Mouse (Mus musculus) embryonic facial prominence, embryonic 14.5 days (tissue): ENCODE data around the gene Anxa2. TPM values are rescaled to one million over a fixed set of nuclear protein-coding genes. Genes with fewer than 3 reads are reported as not detected.

ENCODE experiments used
- ATAC-seq: fragments of 200-750 bp; cut with Nextera tagmentation; 2 replicates; pipeline ENCODE4 v1.8.0; 2017; ENCODE audit warnings: low read depth, moderate number of reproducible peaks, moderate TSS enrichment
- DNase-seq: peaks from one replicate; pipeline ENCODE4 v3.0.0-alpha.2; 2015; ENCODE audit warnings: low spot score
- H3K27ac ChIP-seq: fragments of 300-500 bp; sonication (generic); replicated peaks from 2 replicates; pipeline ENCODE4 v1.5.1; 2014; ENCODE audit warnings: low read depth, mild to moderate bottlenecking, low read length, moderate library complexity
- H3K27me3 ChIP-seq: fragments of 300-500 bp; sonication (generic); replicated peaks from 2 replicates; pipeline ENCODE4 v1.6.1; 2014; ENCODE audit warnings: low read length; ENCODE audit not compliant: control insufficient read depth, insufficient read depth
- H3K36me3 ChIP-seq: fragments of 300-500 bp; sonication (generic); 2 replicates; pipeline ENCODE4 v1.6.1; 2014; ENCODE audit warnings: low read length, mixed read lengths; ENCODE audit not compliant: control insufficient read depth, insufficient read depth
- H3K4me1 ChIP-seq: fragments of 300-500 bp; sonication (generic); 2 replicates; pipeline ENCODE4 v1.6.1; 2014; ENCODE audit warnings: antibody characterized with exemption, low read length; ENCODE audit not compliant: control insufficient read depth, insufficient read depth
- H3K4me2 ChIP-seq: fragments of 300-500 bp; sonication (generic); 2 replicates; pipeline ENCODE4 v1.6.1; 2014; ENCODE audit warnings: low read depth, mild to moderate bottlenecking, low read length, moderate library complexity, mixed read lengths
- H3K4me3 ChIP-seq: fragments of 300-500 bp; sonication (generic); 2 replicates; pipeline ENCODE4 v1.5.1; 2014; ENCODE audit warnings: low read depth, mild to moderate bottlenecking, low read length
- H3K9ac ChIP-seq: fragments of 300-500 bp; sonication (generic); 2 replicates; pipeline ENCODE4 v1.6.1; 2014; ENCODE audit warnings: low read depth, mild to moderate bottlenecking, low read length, moderate library complexity, mixed read lengths
- H3K9me3 ChIP-seq: fragments of 300-500 bp; sonication (generic); 2 replicates; pipeline ENCODE4 v1.6.1; 2016; ENCODE audit warnings: low read length; ENCODE audit not compliant: control insufficient read depth
- WGBS: fragments of 180-500 bp; shearing (Covaris S2); extraction: QIAGEN DNeasy Blood & Tissue Kit; methylation state at CpG from one replicate; pipeline ENCODE4 v1.1.7; 2014; 5-methylcytosine and 5-hydroxymethylcytosine counted together
- polyA plus RNA-seq: library from polyadenylated mRNA; unstranded; fragments of >200 nt; fragmentation: Nextera tagmentation; extraction: Ambion mirVana; gene quantifications from 2 replicates; pipeline ENCODE4 v1.2.1, GENCODE M21; 2014

The Anxa2 gene
- polyA plus RNA-seq, 1 experiment from 2014 or later = 1,330 TPM

DNA sequence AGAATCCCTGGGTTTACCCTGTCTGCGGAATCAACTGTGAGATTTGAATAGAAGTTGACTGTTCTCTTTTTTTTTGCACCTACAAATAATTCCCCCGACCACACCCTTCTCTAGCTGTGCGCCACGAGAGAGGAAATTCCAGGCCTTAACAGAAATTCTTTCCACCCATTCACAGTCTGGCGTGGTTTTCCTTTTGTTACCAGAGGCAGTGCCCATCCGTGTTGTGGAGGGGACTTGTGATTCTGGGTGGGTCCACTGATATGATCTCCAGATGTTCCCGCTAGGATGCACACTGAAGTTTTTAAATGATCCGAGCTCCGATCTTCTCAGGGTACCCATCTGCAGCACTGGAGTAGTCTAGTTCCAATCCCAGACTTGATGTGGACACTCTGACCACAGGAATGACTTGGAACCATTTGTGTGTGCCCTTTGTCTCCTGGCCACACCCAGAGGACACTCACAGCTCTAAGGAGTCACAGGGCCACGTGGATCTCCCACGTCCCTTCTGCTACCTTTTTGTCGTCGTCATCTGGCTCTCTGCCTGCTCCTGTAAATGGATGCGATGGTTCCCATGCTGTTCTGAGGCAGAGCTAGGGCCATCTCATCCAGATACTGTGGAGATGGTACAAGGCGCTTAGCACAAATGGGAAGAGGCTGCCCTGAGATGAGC is 3.1 kb downstream of the Anxa2 start:
- peak; percentile 62 for DNase-seq
- no peaks in the 10 kb centered on the region for H3K27me3 ChIP-seq
- H3K27ac ChIP-seq = peak overlapping the region; percentile 98
- H3K9ac ChIP-seq = no peak overlapping the region
- no peak for ATAC-seq
- peak overlapping the region; percentile 58 for H3K4me2 ChIP-seq
- H3K36me3 ChIP-seq = peaks cover 17% of the 10 kb centered on the region
- 50% methylated on average over 15 of the region's 15 CpGs for WGBS
- peaks cover 78% of the 10 kb centered on the region for H3K4me1 ChIP-seq
- H3K9me3 ChIP-seq = no peaks in the 10 kb centered on the region
- H3K4me3 ChIP-seq = peak overlapping the region; percentile 83; the same call in 1 of the 2 replicates

DNA sequence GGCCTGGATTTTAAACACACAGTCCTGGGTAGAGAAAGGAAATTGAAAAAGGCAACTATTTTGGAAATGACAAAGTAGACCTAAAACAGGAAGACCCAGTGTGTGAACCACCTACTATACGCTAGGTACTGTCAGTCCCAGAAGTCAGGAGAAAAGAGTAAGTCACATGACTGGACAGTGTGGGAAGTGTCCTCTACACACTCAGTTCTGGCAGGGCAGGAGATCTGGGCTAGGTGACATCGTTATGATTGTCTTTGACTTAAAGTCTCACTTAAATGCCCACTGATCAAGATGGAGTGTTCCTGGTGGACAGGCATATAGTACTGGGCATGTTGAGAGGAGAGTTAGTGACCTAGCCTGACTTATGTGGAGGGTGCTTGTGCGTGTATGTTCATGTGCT is 3.7 kb downstream of the Anxa2 start:
- H3K4me1 ChIP-seq = peaks cover 72% of the 10 kb centered on the region
- WGBS = 90% methylated on average over 3 of the region's 3 CpGs

DNA sequence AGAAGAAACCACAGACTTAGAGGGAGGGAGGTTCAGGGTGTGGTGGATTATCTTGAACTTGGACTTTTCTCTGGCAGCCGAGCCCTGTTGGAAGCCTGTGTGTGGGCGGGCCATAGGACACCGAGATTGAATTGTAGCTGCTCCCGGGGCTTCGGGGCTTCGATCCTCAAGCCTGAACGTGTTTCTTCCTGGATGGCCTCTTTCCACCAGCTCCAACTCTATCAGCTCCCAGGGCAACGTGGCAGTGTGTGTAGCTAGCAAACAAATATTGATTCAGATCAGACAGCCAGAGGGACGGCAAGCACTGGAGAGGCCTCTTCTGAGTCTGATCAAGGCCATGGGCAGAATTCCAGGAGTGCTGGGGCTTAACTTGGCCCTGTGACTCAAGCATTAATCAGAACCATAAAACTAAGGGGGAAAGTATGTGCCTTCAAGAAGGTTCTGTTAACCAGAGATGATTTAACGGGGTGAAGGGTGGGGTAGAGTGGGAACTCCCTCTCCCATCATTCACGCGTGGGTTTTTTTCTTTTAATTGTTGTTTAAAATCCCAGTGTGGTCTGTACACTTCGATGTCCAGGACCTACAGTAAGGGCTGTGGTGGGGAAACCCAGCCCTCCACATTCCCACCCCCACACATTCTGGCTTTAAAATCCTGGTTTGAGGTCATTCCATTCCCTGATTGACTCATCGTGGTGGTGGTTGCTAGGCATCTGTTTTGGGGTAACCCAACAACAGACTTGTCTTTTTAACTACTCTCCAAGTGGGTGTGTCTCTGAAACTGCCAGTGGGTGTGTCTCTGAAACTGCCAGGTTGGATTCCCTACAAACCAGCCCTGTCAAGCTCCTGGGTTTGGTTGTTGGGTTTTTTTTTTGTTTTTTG is 4.6 kb downstream of the Anxa2 start:
- 15% methylated on average over 14 of the region's 14 CpGs for WGBS
- H3K4me1 ChIP-seq = peaks cover 64% of the 10 kb centered on the region
- no peaks in the 10 kb centered on the region for H3K27me3 ChIP-seq
- peak overlapping the region; percentile 43; the same call in 1 of the 2 replicates for H3K9ac ChIP-seq
- DNase-seq (peak; percentile 97), ATAC-seq (peak; percentile 48)
- no peaks in the 10 kb centered on the region for H3K9me3 ChIP-seq
- peak overlapping the region; percentile 58 for H3K4me2 ChIP-seq
- peaks cover 25% of the 10 kb centered on the region for H3K36me3 ChIP-seq
- peak overlapping the region; percentile 12; the same call in 1 of the 2 replicates for H3K4me3 ChIP-seq
- H3K27ac ChIP-seq = peak overlapping the region; percentile 98

More for the DNA sequence above, 3.7 kb downstream of the Anxa2 start:
- H3K9ac ChIP-seq = no peak overlapping the region
- no peaks in the 10 kb centered on the region for H3K9me3 ChIP-seq
- H3K36me3 ChIP-seq = peaks cover 21% of the 10 kb centered on the region
- H3K27me3 ChIP-seq = no peaks in the 10 kb centered on the region
- peak overlapping the region; percentile 58 for H3K4me2 ChIP-seq
- DNase-seq (no peak), ATAC-seq (no peak)
- H3K27ac ChIP-seq = peak overlapping the region; percentile 98
- peak overlapping the region; percentile 83; the same call in 1 of the 2 replicates for H3K4me3 ChIP-seq

DNA sequence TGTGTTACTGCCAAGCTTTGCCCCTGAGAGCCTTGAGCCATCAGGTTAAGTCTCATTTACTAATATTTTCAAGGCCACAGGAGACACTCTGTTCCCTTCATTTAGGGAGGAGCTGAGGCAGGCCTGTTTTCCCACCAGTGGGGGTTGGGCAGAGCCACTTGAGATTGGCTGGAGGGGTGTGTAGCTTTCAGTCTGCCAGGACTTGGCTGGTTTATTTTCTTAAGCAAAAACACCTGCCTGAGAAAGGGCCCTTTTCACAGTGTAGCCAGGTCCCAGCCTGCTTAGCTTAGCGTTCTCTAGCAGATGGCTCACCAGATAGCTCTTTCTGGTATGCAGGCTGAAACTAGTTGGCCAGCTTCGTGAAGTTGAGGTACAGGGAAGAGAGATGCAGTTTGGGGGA is 5.6 kb downstream of the Anxa2 start:
- no peaks in the 10 kb centered on the region for H3K27me3 ChIP-seq
- peak; percentile 82 for ATAC-seq
- H3K4me2 ChIP-seq = peak overlapping the region; percentile 58
- H3K9me3 ChIP-seq = no peaks in the 10 kb centered on the region
- H3K4me1 ChIP-seq = peaks cover 61% of the 10 kb centered on the region
- peak; percentile 96 for DNase-seq
- peaks cover 25% of the 10 kb centered on the region for H3K36me3 ChIP-seq
- H3K9ac ChIP-seq = peak overlapping the region; percentile 32
- WGBS = 26% methylated on average over 2 of the region's 2 CpGs
- peak overlapping the region; percentile 98 for H3K27ac ChIP-seq
- H3K4me3 ChIP-seq = no peak overlapping the region

DNA sequence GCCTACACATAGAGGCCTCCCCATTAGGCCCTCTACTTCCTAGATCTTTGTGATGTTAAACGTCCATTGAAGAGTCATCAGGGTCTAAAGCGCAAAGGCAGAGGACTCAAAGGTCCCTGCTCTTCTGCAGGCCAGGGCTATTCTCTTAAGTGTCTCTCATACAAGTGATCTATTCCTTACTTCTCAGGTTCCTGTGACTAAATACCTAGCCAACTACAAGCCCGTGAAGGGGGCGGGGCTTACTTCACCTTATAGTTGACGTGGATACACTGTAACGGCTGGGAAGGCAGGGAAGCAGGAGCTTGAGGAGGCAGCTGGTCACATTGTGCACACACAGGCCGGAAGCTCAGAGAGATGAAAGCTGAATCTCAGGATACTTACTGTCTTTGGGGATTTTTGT is 6.5 kb downstream of the Anxa2 start:
- DNase-seq (no peak), ATAC-seq (no peak)
- H3K9me3 ChIP-seq = no peaks in the 10 kb centered on the region
- no peak overlapping the region for H3K4me3 ChIP-seq
- peak overlapping the region; percentile 98 for H3K27ac ChIP-seq
- peaks cover 32% of the 10 kb centered on the region for H3K36me3 ChIP-seq
- H3K9ac ChIP-seq = no peak overlapping the region
- no peaks in the 10 kb centered on the region for H3K27me3 ChIP-seq
- H3K4me1 ChIP-seq = peaks cover 62% of the 10 kb centered on the region
- WGBS = 76% methylated on average over 7 of the region's 7 CpGs
- peak overlapping the region; percentile 58 for H3K4me2 ChIP-seq

DNA sequence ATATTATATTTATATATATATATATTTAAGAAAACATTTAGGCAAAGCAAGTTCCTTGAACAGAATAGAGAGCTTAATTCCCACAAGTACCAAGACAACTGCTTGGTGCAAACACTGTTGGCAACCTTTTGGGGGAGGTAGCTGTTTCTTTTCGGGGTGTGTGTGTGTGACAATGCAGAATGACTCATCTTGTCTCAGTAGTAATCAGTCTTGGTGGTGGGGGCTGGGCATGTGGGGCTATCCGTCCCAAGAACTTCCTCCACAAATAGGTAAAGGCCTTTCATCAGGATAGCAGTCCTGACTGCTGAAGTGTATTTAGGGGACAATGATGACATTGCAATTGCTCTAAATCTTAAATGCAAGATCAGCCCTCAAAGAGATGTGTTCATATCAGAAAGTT is 9.6 kb downstream of the Anxa2 start:
- Histone ChIP-seq H3K36me3 (peaks cover 62% of the 10 kb centered on the region), H3K27me3 (no peaks in the 10 kb centered on the region), H3K9me3 (no peaks in the 10 kb centered on the region), H3K4me1 (peaks cover 62% of the 10 kb centered on the region), H3K9ac (no peak overlapping the region), H3K27ac (no peak overlapping the region), H3K4me2 (no peak overlapping the region), H3K4me3 (no peak overlapping the region)
- ATAC-seq (no peak), DNase-seq (no peak)
- WGBS = 75% methylated on average over 2 of the region's 2 CpGs

DNA sequence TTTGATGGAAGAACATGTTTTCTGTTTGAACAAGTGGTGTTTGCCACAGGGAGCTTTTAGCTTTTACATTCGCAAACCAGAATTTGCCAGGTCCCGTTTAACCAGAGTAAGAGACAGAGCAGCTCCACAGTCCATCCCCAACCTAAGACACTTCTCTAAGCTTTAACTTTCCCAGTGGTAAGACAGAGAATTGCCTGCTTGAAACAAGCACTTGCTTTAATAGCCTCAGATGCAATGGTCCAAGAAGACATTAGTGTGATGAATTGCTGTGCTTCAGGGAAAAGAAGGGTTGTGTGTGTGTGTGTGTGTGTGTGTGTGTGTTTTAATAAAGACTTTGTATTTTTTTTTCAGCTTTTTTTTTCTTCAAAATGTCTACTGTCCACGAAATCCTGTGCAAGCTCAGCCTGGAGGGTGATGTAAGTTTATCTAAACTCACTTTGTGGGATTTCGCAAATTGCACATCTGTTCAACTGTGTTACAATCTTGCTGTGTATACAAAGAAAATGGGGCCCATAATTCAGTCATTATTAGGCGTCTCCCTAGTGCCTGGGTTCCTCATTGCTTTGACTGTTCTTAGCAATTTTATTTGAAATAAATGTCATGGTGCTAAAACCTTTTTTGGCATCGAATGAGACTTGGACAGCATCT is 10.8 kb downstream of the Anxa2 start:
- Histone ChIP-seq H3K9ac (no peak overlapping the region), H3K4me3 (no peak overlapping the region), H3K36me3 (peaks cover 72% of the 10 kb centered on the region), H3K27me3 (no peaks in the 10 kb centered on the region), H3K27ac (no peak overlapping the region), H3K4me1 (peaks cover 59% of the 10 kb centered on the region), H3K9me3 (no peaks in the 10 kb centered on the region), H3K4me2 (no peak overlapping the region)
- 72% methylated on average over 6 of the region's 6 CpGs for WGBS
- no peak for ATAC-seq
- no peak for DNase-seq

DNA sequence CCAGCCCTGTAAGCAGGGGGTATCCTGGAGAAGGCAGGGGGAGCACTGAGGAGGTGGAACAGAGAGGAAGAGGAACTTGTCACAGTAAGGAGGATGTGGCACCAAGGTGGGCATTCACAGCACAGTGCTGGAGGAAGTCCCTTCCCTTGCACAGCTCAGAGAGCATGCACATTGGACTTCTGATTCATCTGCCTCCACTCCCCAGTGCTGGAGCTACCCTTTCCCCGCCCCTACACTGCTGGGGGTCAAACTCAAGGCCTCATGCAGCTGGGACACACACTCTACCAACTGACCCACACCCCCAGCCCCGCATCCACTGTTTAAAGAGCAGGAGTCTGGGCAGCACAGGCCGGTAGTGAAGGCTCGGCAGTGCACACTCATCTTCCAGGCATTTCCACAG is 12.7 kb downstream of the Anxa2 start:
- H3K4me1 ChIP-seq = peaks cover 62% of the 10 kb centered on the region

More for the DNA sequence above, 12.7 kb downstream of the Anxa2 start:
- H3K4me3 ChIP-seq = no peak overlapping the region
- no peaks in the 10 kb centered on the region for H3K27me3 ChIP-seq
- H3K9me3 ChIP-seq = no peaks in the 10 kb centered on the region
- H3K27ac ChIP-seq = peak overlapping the region; percentile 78
- WGBS = 73% methylated on average over 4 of the region's 4 CpGs
- no peak overlapping the region for H3K4me2 ChIP-seq
- no peak overlapping the region for H3K9ac ChIP-seq
- no peak for DNase-seq
- H3K36me3 ChIP-seq = peaks cover 65% of the 10 kb centered on the region
- ATAC-seq = no peak
